Mouse (Mus musculus) hindbrain, embryonic 10.5 days (tissue): Measurements from ENCODE around the gene Mybl2. TPM values are rescaled to one million over a fixed set of nuclear protein-coding genes. Genes with fewer than 3 reads are reported as not detected.

ENCODE experiments used
- DNase-seq: peaks from one replicate; pipeline ENCODE4 v3.0.0-alpha.2; 2017; ENCODE audit warnings: low spot score
- H3K27ac ChIP-seq: fragments of 300-500 bp; sonication (generic); 2 replicates; pipeline ENCODE4 v1.5.1; 2016; ENCODE audit warnings: mild to moderate bottlenecking, moderate library complexity
- H3K27me3 ChIP-seq: fragments of 300-500 bp; sonication (generic); 2 replicates; pipeline ENCODE4 v1.6.1; 2016; ENCODE audit warnings: mild to moderate bottlenecking; ENCODE audit not compliant: poor library complexity, insufficient read depth, severe bottlenecking
- H3K36me3 ChIP-seq: fragments of 300-500 bp; sonication (generic); 2 replicates; pipeline ENCODE4 v1.6.1; 2016; ENCODE audit warnings: mild to moderate bottlenecking, moderate library complexity
- H3K4me1 ChIP-seq: fragments of 300-500 bp; sonication (generic); replicated peaks from 2 replicates; pipeline ENCODE4 v1.6.1; 2016; ENCODE audit warnings: mild to moderate bottlenecking
- H3K4me3 ChIP-seq: fragments of 300-500 bp; sonication (generic); 2 replicates; pipeline ENCODE4 v1.5.1; 2016; ENCODE audit warnings: mild to moderate bottlenecking, moderate library complexity
- H3K9me3 ChIP-seq: fragments of 300-500 bp; sonication (generic); 2 replicates; pipeline ENCODE4 v1.6.1; 2016; ENCODE audit warnings: mild to moderate bottlenecking, moderate library complexity
- WGBS: fragments of 180-500 bp; shearing (Covaris S2); methylation state at CpG from one replicate; pipeline ENCODE4 v1.1.7; 2016; 5-methylcytosine and 5-hydroxymethylcytosine counted together
- polyA plus RNA-seq: library from polyadenylated mRNA; unstranded; fragments of >200 nt; fragmentation: Nextera tagmentation; extraction: Ambion mirVana; gene quantifications from 2 replicates; pipeline ENCODE4 v1.2.1, GENCODE M21; 2016

Gene Mybl2
- polyA plus RNA-seq, 1 experiment from 2014 or later, result 44.5 TPM

- peaks cover 64% of the 10 kb centered on the region for H3K27me3 ChIP-seq
- peaks cover 42% of the 10 kb centered on the region for H3K4me1 ChIP-seq
- DNase-seq, result no peak
- H3K36me3 ChIP-seq, result no peaks in the 10 kb centered on the region
- H3K27ac ChIP-seq, result no peak overlapping the region
- H3K9me3 ChIP-seq, result no peaks in the 10 kb centered on the region
- WGBS, result 65% methylated on average over 7 of the region's 7 CpGs
- H3K4me3 ChIP-seq, result no peak overlapping the region
These were observed 47.7 kb downstream of the Mybl2 start for GRCm38 (mm10) chr2:163102216-163102615.

GRCm38 (mm10) chr2:163102900-163103653 lies 48.6 kb downstream of the Mybl2 start:
- DNase-seq, result no peak
- Histone ChIP-seq H3K27ac (no peak overlapping the region), H3K9me3 (no peaks in the 10 kb centered on the region), H3K4me1 (peaks cover 43% of the 10 kb centered on the region), H3K27me3 (peaks cover 72% of the 10 kb centered on the region), H3K36me3 (no peaks in the 10 kb centered on the region), H3K4me3 (no peak overlapping the region)
- 69% methylated on average over 18 of the region's 18 CpGs for whole genome bisulfite sequencing

- 78% methylated on average over 13 of the region's 13 CpGs for WGBS
- Histone ChIP-seq H3K27ac (no peak overlapping the region), H3K36me3 (no peaks in the 10 kb centered on the region), H3K4me3 (no peak overlapping the region), H3K4me1 (peaks cover 53% of the 10 kb centered on the region), H3K27me3 (peaks cover 63% of the 10 kb centered on the region), H3K9me3 (no peaks in the 10 kb centered on the region)
- DNase-seq, result no peak
These were observed 49.7 kb downstream of the Mybl2 start for GRCm38 (mm10) chr2:163104086-163104770.

GRCm38 (mm10) chr2:163108385-163108784 lies 53.9 kb downstream of the Mybl2 start:
- peaks cover 55% of the 10 kb centered on the region for H3K27me3 ChIP-seq
- 0 out of 2 replicates have a peak, but pooled peaks cover 3% of the 10 kb centered on the region for H3K9me3 ChIP-seq
- 41% methylated on average over 9 of the region's 9 CpGs for WGBS
- peaks cover 55% of the 10 kb centered on the region for H3K4me1 ChIP-seq
- DNase-seq, result peak; percentile 49
- no peak overlapping the region for H3K4me3 ChIP-seq
- no peaks in the 10 kb centered on the region for H3K36me3 ChIP-seq
- peak overlapping the region; percentile 12; the same call in 1 of the 2 replicates for H3K27ac ChIP-seq

- H3K9me3 ChIP-seq, result 0 out of 2 replicates have a peak, but pooled peaks cover 3% of the 10 kb centered on the region
- H3K27me3 ChIP-seq, result peaks cover 36% of the 10 kb centered on the region
- no peak for DNase-seq
- no peak overlapping the region for H3K27ac ChIP-seq
- peaks cover 44% of the 10 kb centered on the region for H3K4me1 ChIP-seq
- H3K36me3 ChIP-seq, result no peaks in the 10 kb centered on the region
- WGBS, result 93% methylated on average over 1 of the region's 1 CpGs
- H3K4me3 ChIP-seq, result no peak overlapping the region
These were observed 56.2 kb downstream of the Mybl2 start for GRCm38 (mm10) chr2:163110706-163111105.

GRCm38 (mm10) chr2:163111413-163112201 lies 57.1 kb downstream of the Mybl2 start:
- WGBS, result 39% methylated on average over 16 of the region's 16 CpGs
- no peak for DNase-seq
- Histone ChIP-seq H3K27ac (peak overlapping the region; percentile 74; the same call in 1 of the 2 replicates), H3K9me3 (0 out of 2 replicates have a peak, but pooled peaks cover 3% of the 10 kb centered on the region), H3K36me3 (no peaks in the 10 kb centered on the region), H3K27me3 (peaks cover 27% of the 10 kb centered on the region), H3K4me1 (peaks cover 44% of the 10 kb centered on the region), H3K4me3 (no peak overlapping the region; the same call in 1 of the 2 replicates)

GRCm38 (mm10) chr2:163120626-163121352 lies 66.3 kb downstream of the Mybl2 start:
- no peaks in the 10 kb centered on the region for H3K9me3 ChIP-seq
- H3K4me3 ChIP-seq, result no peak overlapping the region
- H3K27ac ChIP-seq, result no peak overlapping the region
- H3K4me1 ChIP-seq, result peaks cover 34% of the 10 kb centered on the region
- H3K36me3 ChIP-seq, result no peaks in the 10 kb centered on the region
- 66% methylated on average over 15 of the region's 15 CpGs for WGBS
- H3K27me3 ChIP-seq, result peaks cover 32% of the 10 kb centered on the region
- DNase-seq, result no peak

GRCm38 (mm10) chr2:163121353-163121660 lies 66.8 kb downstream of the Mybl2 start:
- 89% methylated on average over 3 of the region's 3 CpGs for WGBS
- no peak for DNase-seq
- peaks cover 32% of the 10 kb centered on the region for H3K27me3 ChIP-seq
- H3K9me3 ChIP-seq, result no peaks in the 10 kb centered on the region
- H3K4me1 ChIP-seq, result peaks cover 34% of the 10 kb centered on the region
- H3K27ac ChIP-seq, result no peak overlapping the region
- no peaks in the 10 kb centered on the region for H3K36me3 ChIP-seq
- no peak overlapping the region for H3K4me3 ChIP-seq

- 28% methylated on average over 9 of the region's 9 CpGs for WGBS
- H3K36me3 ChIP-seq, result no peaks in the 10 kb centered on the region
- peaks cover 34% of the 10 kb centered on the region for H3K4me1 ChIP-seq
- peaks cover under 1% of the 10 kb centered on the region; the same call in 1 of the 2 replicates for H3K9me3 ChIP-seq
- DNase-seq, result peak; percentile 51
- H3K4me3 ChIP-seq, result peak overlapping the region; percentile 16; the same call in 1 of the 2 replicates
- peak overlapping the region; percentile 60; the same call in 1 of the 2 replicates for H3K27ac ChIP-seq
- H3K27me3 ChIP-seq, result peaks cover 32% of the 10 kb centered on the region
These were observed 67.8 kb downstream of the Mybl2 start for GRCm38 (mm10) chr2:163122319-163122718.

- H3K4me1 ChIP-seq, result peaks cover 34% of the 10 kb centered on the region
- H3K9me3 ChIP-seq, result peaks cover 4% of the 10 kb centered on the region; the same call in 1 of the 2 replicates
- H3K27me3 ChIP-seq, result peaks cover 29% of the 10 kb centered on the region
- no peak overlapping the region for H3K4me3 ChIP-seq
- no peak overlapping the region for H3K27ac ChIP-seq
- 89% methylated on average over 5 of the region's 5 CpGs for WGBS
- H3K36me3 ChIP-seq, result no peaks in the 10 kb centered on the region
- DNase-seq, result no peak
These were observed 69.0 kb downstream of the Mybl2 start for GRCm38 (mm10) chr2:163123496-163123895.

- WGBS, result 83% methylated on average over 5 of the region's 5 CpGs
- Histone ChIP-seq H3K9me3 (peaks cover 4% of the 10 kb centered on the region; the same call in 1 of the 2 replicates), H3K27me3 (no peaks in the 10 kb centered on the region), H3K27ac (no peak overlapping the region), H3K36me3 (no peaks in the 10 kb centered on the region), H3K4me3 (no peak overlapping the region), H3K4me1 (0 out of 2 replicates have a peak, but pooled peaks cover 3% of the 10 kb centered on the region)
- no peak for DNase-seq
These were observed 76.3 kb downstream of the Mybl2 start for GRCm38 (mm10) chr2:163130837-163131236.

- no peaks in the 10 kb centered on the region for H3K36me3 ChIP-seq
- no peak for DNase-seq
- 94% methylated on average over 5 of the region's 5 CpGs for WGBS
These were observed 77.8 kb downstream of the Mybl2 start for GRCm38 (mm10) chr2:163132314-163132713.

More at GRCm38 (mm10) chr2:163132314-163132713, 77.8 kb downstream of the Mybl2 start:
- no peaks in the 10 kb centered on the region for H3K27me3 ChIP-seq
- 0 out of 2 replicates have a peak, but pooled peaks cover 3% of the 10 kb centered on the region for H3K4me1 ChIP-seq
- H3K9me3 ChIP-seq, result peaks cover 3% of the 10 kb centered on the region; the same call in 1 of the 2 replicates
- H3K27ac ChIP-seq, result no peak overlapping the region
- no peak overlapping the region for H3K4me3 ChIP-seq
